Mouse (Mus musculus) C2C12 (cell line): Measurements from ENCODE around the gene B4galt1.

ENCODE experiments used
- CEBPB ChIP-seq: IDR thresholded peaks from one replicate; pipeline ENCODE4 v1.6.1; 2011; ENCODE audit warnings: low read depth, mild to moderate bottlenecking, control low read depth, moderate library complexity
- CTCF ChIP-seq: IDR thresholded peaks from one replicate; pipeline ENCODE4 v1.5.1; 2011; ENCODE audit not compliant: control insufficient read depth, insufficient read depth, insufficient read length
- MYOD1 ChIP-seq: IDR thresholded peaks from one replicate; pipeline ENCODE4 v1.6.1; 2011; ENCODE audit warnings: low read depth; ENCODE audit not compliant: control insufficient read depth, insufficient read length

DNA sequence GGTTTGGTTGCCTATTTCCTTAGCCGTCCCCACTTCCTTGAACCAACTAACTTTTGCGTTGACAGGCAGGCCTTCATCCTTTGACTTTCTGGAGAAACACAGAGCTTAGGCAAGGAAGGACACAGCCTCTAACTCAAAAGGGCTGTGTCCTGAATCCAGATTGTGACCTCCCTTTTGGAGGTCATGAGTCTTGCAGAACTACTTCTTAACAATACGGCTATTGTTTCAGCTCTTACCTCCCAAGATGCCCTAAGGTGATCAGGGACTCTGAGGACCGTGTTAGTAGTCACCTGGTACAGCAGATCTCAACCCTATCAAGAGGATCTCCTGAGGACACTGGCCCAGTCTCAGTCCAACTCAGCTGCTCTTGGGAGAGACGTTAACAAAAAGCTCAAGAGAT, 28.7 kb downstream of the B4galt1 start:
- TF ChIP-seq CTCF (no peak), MYOD1 (no peak), CEBPB (no peak)
